Mouse (Mus musculus): ENCODE data around the gene Fam13c.

DNA sequence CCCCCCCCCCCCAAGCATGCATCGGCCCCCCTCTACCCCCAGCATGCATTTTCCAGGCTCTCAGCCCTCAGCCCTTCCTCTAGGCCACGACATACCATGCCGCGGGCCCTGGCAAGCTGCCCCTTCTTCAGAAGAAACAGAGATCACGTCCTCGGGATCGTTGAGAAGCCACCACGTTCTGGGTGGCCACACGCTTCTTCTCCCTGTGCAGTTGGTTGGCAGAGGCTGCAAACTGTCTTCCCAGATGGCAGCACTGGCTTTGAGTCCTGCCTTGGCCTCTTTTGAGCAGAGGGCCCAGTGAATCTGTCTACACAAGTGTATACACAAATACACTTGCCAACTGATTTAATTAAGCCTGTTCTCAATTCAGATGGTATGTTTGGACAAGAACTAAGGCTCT lies 92.0 kb downstream of the Fam13c start:
- TF ChIP-seq POLR2A (IDR thresholded peaks at IDR 0.05; ENCODE audit: control insufficient read depth, extremely low read depth, insufficient read depth, low read length, poor library complexity) = no peak
- no peak for TF ChIP-seq CTCF (IDR thresholded peaks at IDR 0.05; ENCODE audit: borderline replicate concordance, control insufficient read depth, extremely low read depth, insufficient read depth, low read length, poor library complexity)
